Mouse (Mus musculus) urinary bladder, adult 2 months (tissue): ENCODE data around the gene Olfr818. TPM values are rescaled to one million over a fixed set of nuclear protein-coding genes. Genes with fewer than 3 reads are reported as not detected.
"Not testable (repeated sequence)": the region's sequence is repeated elsewhere in the genome, so short reads cannot be mapped to it uniquely, and the experiment has no call there.

Source experiments
- DNase-seq: peaks from one replicate; pipeline ENCODE4 v3.0.0; 2022; ENCODE audit warnings: low spot score
- polyA plus RNA-seq: library from polyadenylated mRNA; depleted of rRNA; stranded (reverse); fragments of >200 nt; gene quantifications from 2 replicates; pipeline ENCODE4 v1.2.3, GENCODE M21; 2012; rRNA removed

Gene Olfr818
- not detected in 2 replicates for polyA plus RNA-seq

- no peak for DNase-seq
These were observed at the start of gene Olfr818 for GRCm38 (mm10) chr10:129949000-129949399. Gene Olfr818 (minus strand): TSS chr10:129949100.

DNA sequence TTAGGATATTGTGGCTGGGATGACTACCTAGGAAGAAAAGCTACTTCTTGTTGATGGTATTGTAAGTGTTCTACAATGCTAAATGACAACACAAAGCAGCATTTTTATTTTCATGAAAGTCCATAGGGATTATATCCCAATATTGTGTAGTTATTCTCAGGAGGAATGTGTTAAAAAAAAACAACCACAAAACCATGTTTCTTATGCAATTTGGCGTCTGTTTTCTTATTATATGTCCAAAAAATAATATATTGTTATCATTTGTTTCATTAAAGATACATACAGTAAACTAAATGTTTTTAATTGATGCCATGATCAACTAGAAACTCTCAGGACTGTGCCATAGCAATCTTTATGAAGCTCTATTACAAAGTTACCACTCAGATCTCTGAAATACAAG lies 36.1 kb upstream of the Olfr818 start, which contains the start of gene Gm10310:
Gene Gm10310 (minus strand): TSS at position 101 of the 400 bp plus-strand sequence.
- not testable (repeated sequence) for DNase-seq

DNA sequence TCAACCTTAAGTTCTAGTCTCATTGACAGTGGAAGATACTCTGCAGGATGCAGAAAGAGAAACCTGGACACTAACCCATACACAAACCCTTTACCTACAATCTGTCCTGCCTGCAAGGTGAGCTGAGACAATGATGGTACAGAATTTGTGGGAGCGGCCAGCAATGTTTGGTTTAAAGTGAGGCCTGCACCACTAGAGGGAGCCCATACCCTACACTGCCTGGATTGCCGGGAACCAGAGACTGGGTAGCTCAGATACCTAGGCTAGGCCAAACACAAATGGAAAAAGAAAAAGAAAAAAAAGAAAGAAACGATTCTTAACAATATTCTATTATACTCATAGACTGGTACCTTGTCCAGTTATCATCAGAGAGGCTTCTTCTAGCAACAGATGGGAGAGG lies 33.0 kb upstream of the Olfr818 start:
- DNase-seq, result not testable (repeated sequence)

- not testable (repeated sequence) for DNase-seq
These were observed 27.1 kb upstream of the Olfr818 start, which contains the start of gene Olfr247 for GRCm38 (mm10) chr10:129976040-129976439. Gene Olfr247 (minus strand): TSS chr10:129976140.

- not testable (repeated sequence) for DNase-seq
These were observed 24.1 kb upstream of the Olfr818 start for GRCm38 (mm10) chr10:129972994-129973393.

DNA sequence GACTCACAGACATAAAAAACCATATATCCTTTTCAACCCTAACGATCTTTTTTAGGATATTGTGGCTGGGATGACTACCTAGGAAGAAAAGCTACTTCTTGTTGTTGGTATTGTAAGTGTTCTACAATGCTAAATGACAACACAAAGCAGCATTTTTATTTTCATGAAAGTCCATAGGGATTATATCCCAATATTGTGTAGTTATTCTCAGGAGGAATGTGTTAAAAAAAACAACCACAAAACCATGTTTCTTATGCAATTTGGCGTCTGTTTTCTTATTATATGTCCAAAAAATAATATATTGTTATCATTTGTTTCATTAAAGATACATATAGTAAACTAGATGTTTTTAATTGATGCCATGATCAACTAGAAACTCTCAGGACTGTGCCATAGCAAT lies 18.3 kb upstream of the Olfr818 start, which contains the start of gene Olfr819:
Gene Olfr819 (minus strand): TSS at position 101 of the 400 bp plus-strand sequence.
- not testable (repeated sequence) for DNase-seq

GRCm38 (mm10) chr10:129966232-129966631 lies 17.3 kb upstream of the Olfr818 start:
- DNase-seq, result not testable (repeated sequence)

- DNase-seq, result no peak
These were observed 33.4 kb downstream of the Olfr818 start, which contains the start of gene Olfr816 for GRCm38 (mm10) chr10:129915497-129915896. Gene Olfr816 (minus strand): TSS chr10:129915597.

- DNase-seq, result not testable (repeated sequence)
These were observed 43.1 kb downstream of the Olfr818 start, which contains the start of gene Olfr815 for GRCm38 (mm10) chr10:129905767-129906166. Gene Olfr815 (minus strand): TSS chr10:129905867.

Other genes with a start within 250 kb of the Olfr818 start
- gene Olfr804, start 245.9 kb downstream of the Olfr818 start, polyA plus RNA-seq, result not detected in 2 replicates
- gene Olfr805, start 219.7 kb downstream of the Olfr818 start, polyA plus RNA-seq, result not detected in 2 replicates
- not detected in 2 replicates for gene Olfr806, start 207.2 kb downstream of the Olfr818 start, polyA plus RNA-seq
- not detected in 2 replicates for gene Olfr807, start 191.3 kb downstream of the Olfr818 start, polyA plus RNA-seq
- not detected in 2 replicates for gene Olfr808, start 183.6 kb downstream of the Olfr818 start, polyA plus RNA-seq
- not detected in 2 replicates for gene Olfr809, start 174.5 kb downstream of the Olfr818 start, polyA plus RNA-seq
- not detected in 2 replicates for gene Olfr810, start 154.2 kb downstream of the Olfr818 start, polyA plus RNA-seq
- not detected in 2 replicates for gene Olfr811, start 144.7 kb downstream of the Olfr818 start, polyA plus RNA-seq
- gene Olfr812, start 103.0 kb downstream of the Olfr818 start, polyA plus RNA-seq, result not detected in 2 replicates
- not detected in 2 replicates for gene Olfr813, start 93.7 kb downstream of the Olfr818 start, polyA plus RNA-seq
- gene Olfr814, start 69.2 kb downstream of the Olfr818 start, polyA plus RNA-seq, result not detected in 2 replicates
- not detected in 2 replicates for gene Olfr815, start 43.2 kb downstream of the Olfr818 start, polyA plus RNA-seq
- not detected in 2 replicates for gene Olfr816, start 33.5 kb downstream of the Olfr818 start, polyA plus RNA-seq
- not detected in 2 replicates for gene Olfr819, start 18.2 kb upstream of the Olfr818 start, polyA plus RNA-seq
- not detected in 2 replicates for gene Olfr247, start 27.0 kb upstream of the Olfr818 start, polyA plus RNA-seq
- gene Gm10310, start 36.0 kb upstream of the Olfr818 start, polyA plus RNA-seq, result not detected in 2 replicates
- gene Olfr820, start 63.5 kb upstream of the Olfr818 start, polyA plus RNA-seq, result not detected in 2 replicates
- gene Olfr821, start 81.2 kb upstream of the Olfr818 start, polyA plus RNA-seq, result not detected in 2 replicates
- gene Olfr822, start 122.1 kb upstream of the Olfr818 start, polyA plus RNA-seq, result not detected in 2 replicates
- not detected in 2 replicates for gene Olfr823, start 166.3 kb upstream of the Olfr818 start, polyA plus RNA-seq
- not detected in 2 replicates for gene Olfr824, start 180.9 kb upstream of the Olfr818 start, polyA plus RNA-seq
- not detected in 2 replicates for gene Olfr825, start 217.7 kb upstream of the Olfr818 start, polyA plus RNA-seq
- gene Olfr826, start 235.1 kb upstream of the Olfr818 start, polyA plus RNA-seq, result not detected in 2 replicates